ENCODE assay signal across 8 mouse cellular contexts in the genomic region with DNA sequence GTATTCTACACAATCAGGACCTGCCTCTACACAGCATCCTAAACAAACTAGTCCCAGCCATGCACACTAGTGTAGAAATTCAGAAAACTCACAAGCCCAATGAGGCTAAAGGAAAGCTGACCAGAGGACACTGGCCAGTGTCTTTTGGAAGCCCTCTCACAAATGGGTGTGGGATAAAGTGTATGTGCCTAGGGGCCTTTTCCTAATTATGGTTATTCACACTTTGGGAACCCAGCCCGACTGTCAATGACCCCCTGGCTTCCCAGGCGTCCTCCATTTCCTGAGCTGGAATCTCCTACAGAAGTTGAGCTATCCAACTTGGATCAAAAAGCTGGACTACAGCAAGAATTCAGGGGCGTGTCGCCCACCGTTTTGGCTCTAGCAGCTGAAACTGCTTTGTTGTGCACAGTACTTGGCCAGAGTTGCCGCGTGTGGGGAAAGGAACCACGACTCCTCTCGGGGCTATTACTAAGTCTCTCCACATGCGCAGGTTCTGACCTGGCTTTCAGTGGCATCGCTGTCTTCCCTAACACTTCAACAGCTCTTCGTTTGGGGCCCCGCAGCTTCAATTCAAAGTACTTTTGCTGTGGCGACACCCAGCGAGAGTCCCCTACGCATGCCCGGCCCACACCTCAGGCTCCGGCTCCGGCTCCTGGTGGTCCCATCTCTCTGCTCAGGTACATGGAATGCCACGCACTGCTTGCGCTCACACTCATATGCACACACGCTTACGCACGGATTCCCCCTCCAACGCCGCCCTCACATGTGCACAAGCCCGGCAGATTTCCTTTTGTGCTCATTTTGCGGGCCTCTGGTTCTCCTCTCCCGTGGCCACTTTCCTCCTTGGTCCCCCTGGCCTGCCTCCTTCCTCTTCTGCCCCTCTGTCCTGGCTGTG. TPM values are rescaled to one million over a fixed set of nuclear protein-coding genes. Genes with fewer than 3 reads are reported as not detected.
A peak's percentile ranks its signal among the peaks of the same experiment; 100 is the strongest.
DNase-seq lines count a peak whose midpoint lies in the region; ATAC-seq and TF ChIP-seq lines count a peak whose summit lies in the region.

No protein-coding gene starts in this region.

- 0 out of 2 replicates have a peak, but pooled peaks have one; percentile 2 for TF ChIP-seq CTCF in forebrain, postnatal 0 days (IDR thresholded peaks at IDR 0.05; ENCODE audit: low read depth)

- DNase-seq in heart, postnatal 10 days, result no peak
- DNase-seq in cerebellum, adult 18-20 months, result peak; percentile 29 to 52
- peak; percentile 35 for DNase-seq in forebrain, postnatal 0 days
- DNase-seq in gastrocnemius, postnatal 10 days, result no peak
- DNase-seq in kidney, postnatal 25 days, result no peak
- no peak for DNase-seq in kidney, adult 18-20 months

- no peak overlapping the region for H3K9ac ChIP-seq in heart, embryonic 15.5 days
- H3K9ac ChIP-seq in forebrain, postnatal 0 days, result peak overlapping the region; percentile 35; the same call in 1 of the 2 replicates
- peak overlapping the region; percentile 67 for H3K9ac ChIP-seq in midbrain, embryonic 13.5 days (replicated peaks)

- H3K27ac ChIP-seq in heart, embryonic 15.5 days, result no peak overlapping the region
- H3K27ac ChIP-seq in forebrain, postnatal 0 days (ENCODE audit: low read depth, low read length), result peak overlapping the region; percentile 45
- peak overlapping the region; percentile 81 for H3K27ac ChIP-seq in midbrain, embryonic 13.5 days

- ATAC-seq in heart, embryonic 15.5 days (replicated peaks; ENCODE audit: insufficient number of reproducible peaks, insufficient read depth, low FRiP score, low read depth), result no peak
- ATAC-seq in forebrain, postnatal 0 days, result no peak
- ATAC-seq in midbrain, embryonic 13.5 days, result peak; percentile 7; the same call in 1 of the 2 replicates

- no peaks in the 10 kb centered on the region for H3K9me3 ChIP-seq in heart, embryonic 15.5 days (replicated peaks)
- H3K9me3 ChIP-seq in forebrain, postnatal 0 days (ENCODE audit: low read length), result no peaks in the 10 kb centered on the region
- H3K9me3 ChIP-seq in midbrain, embryonic 13.5 days, result no peaks in the 10 kb centered on the region

- H3K4me1 ChIP-seq in heart, embryonic 15.5 days (replicated peaks), result peaks cover 20% of the 10 kb centered on the region
- H3K4me1 ChIP-seq in forebrain, postnatal 0 days (ENCODE audit: insufficient read depth), result peaks cover 18% of the 10 kb centered on the region
- peaks cover 51% of the 10 kb centered on the region for H3K4me1 ChIP-seq in midbrain, embryonic 13.5 days (replicated peaks)

- H3K4me3 ChIP-seq in heart, embryonic 15.5 days, result peak overlapping the region; percentile 51
- H3K4me3 ChIP-seq in forebrain, postnatal 0 days (ENCODE audit: low read depth, low read length), result peak overlapping the region; percentile 24
- peak overlapping the region; percentile 43 for H3K4me3 ChIP-seq in midbrain, embryonic 13.5 days (replicated peaks)

- peak overlapping the region; percentile 78 for H3K4me2 ChIP-seq in heart, embryonic 15.5 days
- H3K4me2 ChIP-seq in forebrain, postnatal 0 days (ENCODE audit: low read depth), result peak overlapping the region; percentile 59
- H3K4me2 ChIP-seq in midbrain, embryonic 13.5 days (replicated peaks), result peak overlapping the region; percentile 65

- 5% methylated on average over 29 of the region's 29 CpGs for WGBS in heart, embryonic 15.5 days
- WGBS in forebrain, postnatal 0 days, result 5% methylated on average over 29 of the region's 29 CpGs
- WGBS in midbrain, embryonic 13.5 days, result 3% methylated on average over 29 of the region's 29 CpGs

- H3K27me3 ChIP-seq in heart, embryonic 15.5 days, result peaks cover 93% of the 10 kb centered on the region
- peaks cover 34% of the 10 kb centered on the region for H3K27me3 ChIP-seq in forebrain, postnatal 0 days (ENCODE audit: insufficient read depth, low read length)
- H3K27me3 ChIP-seq in midbrain, embryonic 13.5 days, result peaks cover 90% of the 10 kb centered on the region

- intact Hi-C loops in heart, postnatal 10 days (cut with DNase I), result no loop called here

- H3K36me3 ChIP-seq in heart, embryonic 15.5 days, result no peaks in the 10 kb centered on the region
- no peaks in the 10 kb centered on the region for H3K36me3 ChIP-seq in forebrain, postnatal 0 days (ENCODE audit: insufficient read depth)
- H3K36me3 ChIP-seq in midbrain, embryonic 13.5 days, result no peaks in the 10 kb centered on the region

RNA-seq across cellular contexts. Expression of a gene that starts 1.1 kb away (rescaled TPM):
- polyA plus RNA-seq in heart, embryonic 15.5 days (2015; fragmentation: Nextera tagmentation; extraction: Ambion mirVana), result not detected in 2 replicates
- not detected for total RNA-seq in heart, postnatal 10 days (2021)
- total RNA-seq in forebrain, postnatal 0 days (2014; rRNA removed), result 0.33 and 0.38 TPM in 2 replicates
- 0.12 TPM in 1 of 2 replicates, not detected in the other for polyA plus RNA-seq in forebrain, postnatal 0 days (2015; fragmentation: Nextera tagmentation; extraction: Ambion mirVana)
- 1.1 and 2.3 TPM in 2 replicates for polyA plus RNA-seq in midbrain, embryonic 13.5 days (2015; fragmentation: Nextera tagmentation; extraction: Ambion mirVana)
- not detected for total RNA-seq in gastrocnemius, postnatal 10 days (2021)

RNA-seq across cellular contexts. Expression of a gene that starts 15.6 kb away (rescaled TPM):
- polyA plus RNA-seq in heart, embryonic 15.5 days (2015; fragmentation: Nextera tagmentation; extraction: Ambion mirVana), result 0.06 and 0.14 TPM in 2 replicates
- not detected for total RNA-seq in heart, postnatal 10 days (2021)
- total RNA-seq in forebrain, postnatal 0 days (2014; rRNA removed), result 13.9 and 22.8 TPM in 2 replicates
- 5.1 and 13.8 TPM in 2 replicates for polyA plus RNA-seq in forebrain, postnatal 0 days (2015; fragmentation: Nextera tagmentation; extraction: Ambion mirVana)
- 15.5 and 16.7 TPM in 2 replicates for polyA plus RNA-seq in midbrain, embryonic 13.5 days (2015; fragmentation: Nextera tagmentation; extraction: Ambion mirVana)
- total RNA-seq in gastrocnemius, postnatal 10 days (2021), result not detected

RNA-seq across cellular contexts. Expression of a gene that starts 25.4 kb away (rescaled TPM):
- not detected in 2 replicates for polyA plus RNA-seq in heart, embryonic 15.5 days (2015; fragmentation: Nextera tagmentation; extraction: Ambion mirVana)
- total RNA-seq in heart, postnatal 10 days (2021), result not detected
- total RNA-seq in forebrain, postnatal 0 days (2014; rRNA removed), result 44.9 and 105 TPM in 2 replicates
- 9.6 and 16.3 TPM in 2 replicates for polyA plus RNA-seq in forebrain, postnatal 0 days (2015; fragmentation: Nextera tagmentation; extraction: Ambion mirVana)
- polyA plus RNA-seq in midbrain, embryonic 13.5 days (2015; fragmentation: Nextera tagmentation; extraction: Ambion mirVana), result 10.3 and 10.7 TPM in 2 replicates
- not detected for total RNA-seq in gastrocnemius, postnatal 10 days (2021)

RNA-seq across cellular contexts. Expression of a gene that starts 40.5 kb away (rescaled TPM):
- polyA plus RNA-seq in heart, embryonic 15.5 days (2015; fragmentation: Nextera tagmentation; extraction: Ambion mirVana), result not detected in 2 replicates
- not detected for total RNA-seq in heart, postnatal 10 days (2021)
- total RNA-seq in forebrain, postnatal 0 days (2014; rRNA removed), result 0.15 and 1.0 TPM in 2 replicates
- 0.23 TPM in 1 of 2 replicates, not detected in the other for polyA plus RNA-seq in forebrain, postnatal 0 days (2015; fragmentation: Nextera tagmentation; extraction: Ambion mirVana)
- polyA plus RNA-seq in midbrain, embryonic 13.5 days (2015; fragmentation: Nextera tagmentation; extraction: Ambion mirVana), result 0.43 and 0.73 TPM in 2 replicates
- total RNA-seq in gastrocnemius, postnatal 10 days (2021), result not detected

Comparison
In these comparisons a context has a peak if more than half of its experiments do, and no peak if none do; other contexts are left out.
1. DNase-seq: peak in cerebellum, adult 18-20 months (2 of 2) and forebrain, postnatal 0 days (single experiment); none in heart, postnatal 10 days (0 of 2), gastrocnemius, postnatal 10 days (single experiment), kidney, postnatal 25 days (0 of 2) and kidney, adult 18-20 months (single experiment).
2. RNA of a gene that starts 15.6 kb away (total RNA-seq): 13.9 to 22.8 TPM in forebrain, postnatal 0 days; not detected in heart, postnatal 10 days and not detected in gastrocnemius, postnatal 10 days; every median in the first group is over 10 times any median in the second.
3. RNA of a gene that starts 25.4 kb away (total RNA-seq): 44.9 to 105 TPM in forebrain, postnatal 0 days; not detected in heart, postnatal 10 days and not detected in gastrocnemius, postnatal 10 days; every median in the first group is over 10 times any median in the second.
4. Peak in every context shown above with its lines, with median percentiles within 50 percentile points of each other: H3K4me2 ChIP-seq and H3K4me3 ChIP-seq.